In the genomic region with DNA sequence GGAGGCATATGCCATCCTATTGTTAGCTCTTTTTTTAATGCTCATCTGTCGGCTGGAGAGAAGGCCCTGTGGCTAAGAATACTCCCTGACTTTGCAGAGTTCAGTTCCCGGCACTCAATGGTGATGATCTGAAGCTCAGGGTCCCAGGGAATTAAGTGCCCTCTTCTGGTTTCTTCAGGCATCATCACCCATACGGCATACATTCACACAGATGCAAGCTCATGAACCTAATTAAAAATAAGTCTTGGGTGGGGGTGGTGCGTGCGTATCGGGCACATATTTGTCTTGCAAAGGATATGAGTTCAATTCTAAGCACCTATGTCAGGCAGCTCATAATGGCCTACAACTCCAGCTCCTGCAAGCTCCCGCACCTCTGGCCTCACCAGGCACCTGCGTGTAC, we compare ENCODE assay signal across 22 mouse cellular contexts. TPM values are rescaled to one million over a fixed set of nuclear protein-coding genes. Genes with fewer than 3 reads are reported as not detected.
"Had no signal": no experiment of that assay in that cellular context is flagged by ENCODE, and none has a peak within 500 bp of the region (broad histone marks: within the 10 kb centered on the region; RNA-seq: fewer than 3 reads in every experiment).

No protein-coding gene starts in this region.

- H3K27me3 ChIP-seq: midbrain, embryonic 13.5 days; neural tube, embryonic 13.5 days; stomach, embryonic 15.5 days had no signal

- H3K4me2 ChIP-seq: liver, embryonic 13.5 days; midbrain, embryonic 13.5 days; neural tube, embryonic 13.5 days; stomach, embryonic 15.5 days had no signal

- H3K27ac ChIP-seq: left cerebral cortex, adult 2 months; liver, embryonic 13.5 days; midbrain, embryonic 10.5 days; midbrain, embryonic 13.5 days; neural tube, embryonic 13.5 days; stomach, embryonic 15.5 days had no signal

- H3K9ac ChIP-seq: liver, embryonic 13.5 days; lung, embryonic 14.5 days; midbrain, embryonic 13.5 days; neural tube, embryonic 13.5 days; stomach, embryonic 15.5 days had no signal

- H3K4me1 ChIP-seq: liver, embryonic 13.5 days had no signal

- DNase-seq: kidney, adult 8-10 months; kidney, postnatal 25 days; layer of hippocampus, postnatal 36 days; liver, embryonic 13.5 days; lung, embryonic 14.5 days; lung, postnatal 10 days; lung, postnatal 36 days; retina, postnatal 1 day; right cerebral cortex, postnatal 25 days; spleen, adult 18-20 months; thymus, adult 18-20 months; thymus, postnatal 14 days; thymus, postnatal 4 days had no signal

- H3K36me3 ChIP-seq: liver, embryonic 13.5 days; midbrain, embryonic 10.5 days; midbrain, embryonic 13.5 days; neural tube, embryonic 13.5 days; stomach, embryonic 15.5 days had no signal

- H3K9me3 ChIP-seq: liver, embryonic 13.5 days; megakaryocyte, embryonic 14.5 days; midbrain, embryonic 10.5 days; midbrain, embryonic 13.5 days; neural tube, embryonic 13.5 days; stomach, embryonic 15.5 days had no signal

- ATAC-seq: midbrain, embryonic 13.5 days; midbrain, embryonic 16.5 days had no signal

- H3K4me3 ChIP-seq: left cerebral cortex, adult 2 months; liver, embryonic 13.5 days; megakaryocyte, embryonic 14.5 days; midbrain, embryonic 10.5 days; midbrain, embryonic 13.5 days; myocyte; neural tube, embryonic 13.5 days; stomach, embryonic 15.5 days had no signal

RNA-seq across cellular contexts. Expression of a gene that starts 39.1 kb away (rescaled TPM):
- total RNA-seq: monocyte, adult 5-6 weeks had no signal
